Mouse (Mus musculus): ENCODE measurements at regions not wholly inside any gene's neighbourhood (a gene's known extent, or its start where the extent isn't known, plus 50 kb on each side); places are given as distances from the start of the nearest gene placed in this dataset.

DNA sequence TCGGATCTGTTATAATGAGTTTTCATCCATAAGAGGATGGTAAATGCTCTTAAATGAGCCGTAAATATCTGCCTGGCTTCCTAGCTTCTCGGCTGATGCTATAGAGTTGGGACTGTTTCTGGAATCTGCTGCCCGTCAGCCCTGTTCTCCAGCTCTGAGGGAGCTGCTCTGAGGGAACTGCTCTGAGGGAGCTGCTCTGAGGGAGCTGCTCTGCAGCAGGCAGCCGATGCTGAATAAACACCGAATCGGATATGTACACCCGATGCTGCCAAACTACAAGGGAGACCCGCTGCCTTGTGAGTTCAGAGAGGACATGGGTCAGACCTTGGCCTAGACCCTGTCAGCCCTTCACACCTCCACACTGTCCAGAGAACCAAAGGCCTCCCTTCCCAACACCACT lies 63.8 kb upstream of the Cnot2 start:
- Histone ChIP-seq H3K27ac (replicated peaks) (no peak overlapping the region), H3K9ac (no peak overlapping the region), H3K4me2 (no peak overlapping the region), H3K27me3 (no peaks in the 10 kb centered on the region), H3K4me3 (no peak overlapping the region), H3K36me3 (no peaks in the 10 kb centered on the region), H3K9me3 (no peaks in the 10 kb centered on the region), H3K4me1 (replicated peaks) (no peaks in the 10 kb centered on the region)
- ATAC-seq (ENCODE audit: low FRiP score, low read depth) = no peak
- 87% methylated on average over 9 of the region's 9 CpGs for WGBS

Measured in hindbrain, embryonic 15.5 days (tissue).